Mouse (Mus musculus) MEL (cell line): ENCODE results near the gene Podxl. TPM values are rescaled to one million over a fixed set of nuclear protein-coding genes. Genes with fewer than 3 reads are reported as not detected.

Source experiments
- DNase-seq: peaks from one replicate; pipeline ENCODE4 v3.0.0; 2011; ENCODE audit warnings: low read depth, low spot score
- H3K27ac ChIP-seq: 2 replicates; pipeline ENCODE4 v1.5.1; 2012; ENCODE audit warnings: low read depth, mild to moderate bottlenecking, control low read depth, low read length, moderate library complexity; ENCODE audit not compliant: control insufficient read depth
- H3K27me3 ChIP-seq, 2 experiments: fragments of 150-350 bp in 1 of 2; sonication (generic) in 1 of 2; 2 replicates each; pipeline ENCODE4 v1.6.1; 2012; ENCODE audit warnings: low read length in 2 of 2, mild to moderate bottlenecking in 2 of 2, improper control_type of control experiment in 1 of 2, moderate library complexity in 1 of 2; ENCODE audit not compliant: insufficient read depth in 2 of 2, control insufficient read depth in 1 of 2
- H3K36me3 ChIP-seq, 2 experiments: 2 replicates each; pipeline ENCODE4 v1.6.1; 2012 to 2014; ENCODE audit warnings: low read length in 2 of 2, improper control_type of control experiment in 1 of 2, inconsistent platforms in 1 of 2, mild to moderate bottlenecking in 1 of 2; ENCODE audit not compliant: insufficient read depth in 2 of 2, control insufficient read depth in 1 of 2
- H3K4me1 ChIP-seq, 2 experiments: fragments of 150-350 bp in 1 of 2; sonication (generic) in 1 of 2; 2 replicates each; pipeline ENCODE4 v1.6.1; 2012; ENCODE audit warnings: low read length in 2 of 2, improper control_type of control experiment in 1 of 2, mild to moderate bottlenecking in 1 of 2; ENCODE audit not compliant: insufficient read depth in 2 of 2, control insufficient read depth in 1 of 2
- H3K4me3 ChIP-seq, 2 experiments: fragments of 150-350 bp in 1 of 2; sonication (generic) in 1 of 2; 2 replicates each; pipeline ENCODE4 v1.5.1; 2012; ENCODE audit warnings: low read depth in 2 of 2, low read length in 2 of 2, mild to moderate bottlenecking in 2 of 2, moderate library complexity in 2 of 2, control low read depth in 1 of 2, improper control_type of control experiment in 1 of 2; ENCODE audit not compliant: control insufficient read depth in 1 of 2, insufficient read depth in 1 of 2
- H3K79me2 ChIP-seq: 2 replicates; pipeline ENCODE4 v1.6.1; 2012; ENCODE audit warnings: mild to moderate bottlenecking, low read length, moderate library complexity; ENCODE audit not compliant: control insufficient read depth, poor library complexity, insufficient read depth
- H3K9ac ChIP-seq: 2 replicates; pipeline ENCODE4 v1.6.1; 2012; ENCODE audit warnings: low read depth, mild to moderate bottlenecking, control low read depth, low read length, moderate library complexity; ENCODE audit not compliant: control insufficient read depth, poor library complexity, severe bottlenecking
- H3K9me3 ChIP-seq: fragments of 150-350 bp; sonication (generic); replicated peaks from 2 replicates; pipeline ENCODE4 v1.6.1; 2012; ENCODE audit warnings: mild to moderate bottlenecking, low read length, improper control_type of control experiment, moderate library complexity; ENCODE audit not compliant: insufficient read depth
- CHD1 ChIP-seq: IDR thresholded peaks from 2 replicates; pipeline ENCODE4 v1.6.1; 2012; ENCODE audit warnings: low read depth, mild to moderate bottlenecking, inconsistent platforms, low read length, improper control_type of control experiment
- CTCF ChIP-seq, 3 experiments: IDR thresholded peaks in 2 of 3; conservative IDR thresholded peaks in 1 of 3; 2 replicates each; pipeline ENCODE4 v1.5.1; 2011 to 2012; ENCODE audit warnings: low read length in 3 of 3, low read depth in 2 of 3, mild to moderate bottlenecking in 2 of 3, improper control_type of control experiment in 1 of 3, inconsistent platforms in 1 of 3, mixed read lengths in 1 of 3, moderate library complexity in 1 of 3; ENCODE audit not compliant: control insufficient read depth in 1 of 3, insufficient read depth in 1 of 3, poor library complexity in 1 of 3, severe bottlenecking in 1 of 3
- EP300 ChIP-seq, 2 experiments: IDR thresholded peaks; 2 replicates each; pipeline ENCODE4 v1.6.1; 2011; ENCODE audit warnings: improper control_type of control experiment in 2 of 2, low read length in 2 of 2, low read depth in 1 of 2, mild to moderate bottlenecking in 1 of 2
- ETS1 ChIP-seq: IDR thresholded peaks from 2 replicates; pipeline ENCODE4 v1.6.1; 2012; ENCODE audit warnings: low read depth, mild to moderate bottlenecking, inconsistent platforms, low read length, improper control_type of control experiment, moderate library complexity
- GABPA ChIP-seq: IDR thresholded peaks from 2 replicates; pipeline ENCODE4 v1.6.1; 2012; ENCODE audit warnings: low read depth, mild to moderate bottlenecking, inconsistent platforms, low read length, improper control_type of control experiment, moderate library complexity
- GATA1 ChIP-seq: IDR thresholded peaks from 2 replicates; pipeline ENCODE4 v1.6.1; 2011; ENCODE audit warnings: low read depth, low read length, improper control_type of control experiment
- KAT2A ChIP-seq: conservative IDR thresholded peaks from 2 replicates; pipeline ENCODE4 v1.6.1; 2012; ENCODE audit warnings: low read depth, low read length, improper control_type of control experiment, inconsistent platforms
- MAFK ChIP-seq: IDR thresholded peaks from 2 replicates; pipeline ENCODE4 v1.6.1; 2011; ENCODE audit warnings: low read depth, mild to moderate bottlenecking, low read length, improper control_type of control experiment, borderline replicate concordance
- MAZ ChIP-seq: IDR thresholded peaks from 2 replicates; pipeline ENCODE4 v1.6.1; 2012; ENCODE audit warnings: low read depth, mild to moderate bottlenecking, inconsistent platforms, low read length, improper control_type of control experiment
- MXI1 ChIP-seq: IDR thresholded peaks from 2 replicates; pipeline ENCODE4 v1.6.1; 2011; ENCODE audit warnings: mild to moderate bottlenecking, low read depth, low read length, improper control_type of control experiment
- MYB ChIP-seq: IDR thresholded peaks from 2 replicates; pipeline ENCODE4 v1.6.1; 2011; ENCODE audit warnings: mild to moderate bottlenecking, low read depth, low read length, improper control_type of control experiment
- NELFE ChIP-seq: IDR thresholded peaks from 2 replicates; pipeline ENCODE4 v1.6.1; 2011; ENCODE audit warnings: low read depth, low read length, improper control_type of control experiment
- POLR2A ChIP-seq, 2 experiments: IDR thresholded peaks; 2 replicates each; pipeline ENCODE4 v1.6.1; 2011 to 2012; ENCODE audit warnings: low read length in 2 of 2, mild to moderate bottlenecking in 2 of 2, control low read depth in 1 of 2, improper control_type of control experiment in 1 of 2, low read depth in 1 of 2, moderate library complexity in 1 of 2; ENCODE audit not compliant: control insufficient read depth in 1 of 2, insufficient read depth in 1 of 2, poor library complexity in 1 of 2
- RCOR1 ChIP-seq: IDR thresholded peaks from 2 replicates; pipeline ENCODE4 v1.6.1; 2012; ENCODE audit warnings: low read depth, mild to moderate bottlenecking, inconsistent platforms, low read length, improper control_type of control experiment
- SIN3A ChIP-seq: IDR thresholded peaks from 2 replicates; pipeline ENCODE4 v1.6.1; 2012; ENCODE audit warnings: low read length, improper control_type of control experiment, inconsistent platforms
- TAL1 ChIP-seq: IDR thresholded peaks from 2 replicates; pipeline ENCODE4 v1.6.1; 2012; ENCODE audit warnings: mild to moderate bottlenecking, inconsistent platforms, low read length, moderate library complexity, mixed read lengths
- TCF12 ChIP-seq: IDR thresholded peaks from 2 replicates; pipeline ENCODE4 v1.6.1; 2014; ENCODE audit warnings: low read depth, mild to moderate bottlenecking, inconsistent platforms, low read length, improper control_type of control experiment, moderate library complexity
- ZC3H11A ChIP-seq: IDR thresholded peaks from 2 replicates; pipeline ENCODE4 v1.6.1; 2012; ENCODE audit warnings: low read depth, mild to moderate bottlenecking, inconsistent platforms, low read length, improper control_type of control experiment
- ZMIZ1 ChIP-seq: IDR thresholded peaks from 2 replicates; pipeline ENCODE4 v1.6.1; 2012; ENCODE audit warnings: low read depth, mild to moderate bottlenecking, inconsistent platforms, low read length, improper control_type of control experiment, moderate library complexity
- ZNF384 ChIP-seq: IDR thresholded peaks from 2 replicates; pipeline ENCODE4 v1.6.1; 2012; ENCODE audit warnings: low read depth, mild to moderate bottlenecking, inconsistent platforms, low read length, improper control_type of control experiment
- polyA plus RNA-seq, 2 experiments: library from polyadenylated mRNA; stranded (reverse) in 1 of 2; unstranded in 1 of 2; fragments of >175 nt in 1 of 2; fragments of >200 nt in 1 of 2; gene quantifications; 2 replicates each; pipeline versions ENCODE4 v1.2.1 to v1.2.4; 2012; ENCODE audit warnings: low replicate concordance in 2 of 2, low read depth in 1 of 2; ENCODE audit not compliant: insufficient read length in 2 of 2, insufficient read depth in 1 of 2, missing spikeins in 1 of 2
- total RNA-seq: library from RNA; depleted of rRNA; stranded (reverse); fragments of 300-350 nt; gene quantifications from 2 replicates; pipeline ENCODE4 v1.2.3, GENCODE M21; 2012

The Podxl gene
- total and polyA plus RNA-seq, 3 experiments: 19.1 to 40.8 TPM; not detected in 1

DNA sequence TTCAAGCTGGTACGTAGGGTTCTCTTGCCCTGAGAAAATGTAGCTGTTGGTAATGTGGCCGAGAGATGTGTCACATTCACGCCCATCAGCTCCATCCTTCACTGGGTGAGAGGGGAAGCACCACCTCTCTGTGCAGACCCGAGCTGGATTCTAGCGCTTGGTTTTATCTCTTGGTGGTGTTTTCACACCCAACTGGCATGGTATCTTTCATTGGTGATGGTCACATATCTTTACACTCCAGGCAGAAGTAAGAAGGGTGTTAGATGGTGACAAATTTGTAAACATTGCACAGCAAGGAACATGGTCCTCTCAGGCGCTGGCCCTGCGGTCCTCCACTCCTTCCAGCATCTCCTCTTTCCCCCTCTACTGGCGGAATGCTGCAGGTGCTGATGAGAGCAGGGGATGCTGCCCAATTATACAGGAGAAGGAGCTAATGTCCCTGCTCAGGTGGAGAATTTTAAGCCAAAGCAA is 44.7 kb downstream of the Podxl start (continued):
- TF ChIP-seq MAFK: no peak; the same call in 1 of the 2 replicates
- TF ChIP-seq MAZ: no peak
- TF ChIP-seq GABPA: no peak
- peak; percentile 61; the same call in 1 of the 2 replicates for TF ChIP-seq ETS1
- peak; percentile 74 to 85 for TF ChIP-seq EP300 (IDR thresholded peaks at IDR 0.05; ENCODE audit: low read depth in 1 of 2, low read length in 2 of 2)
- TF ChIP-seq ZC3H11A: peak; percentile 54; the same call in 1 of the 2 replicates

DNA sequence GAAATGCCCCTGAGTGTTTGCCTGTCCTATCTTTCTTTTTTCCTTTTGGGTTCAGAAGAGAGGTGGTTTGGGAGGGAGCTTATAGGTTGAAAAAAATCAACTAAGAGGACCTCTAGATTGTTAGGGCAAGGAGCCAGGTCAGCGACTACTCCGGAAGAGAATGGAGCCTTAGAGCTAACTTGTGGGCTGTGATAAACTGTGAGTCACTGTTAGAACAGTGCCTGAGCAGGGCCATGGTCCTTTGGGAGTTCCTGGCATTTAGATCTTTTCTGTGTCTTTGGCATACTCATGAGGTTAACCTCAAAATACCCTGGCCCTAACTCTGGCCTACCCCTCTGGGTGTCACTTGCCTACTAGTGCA is 45.5 kb downstream of the Podxl start:
- TF ChIP-seq ETS1: peak; percentile 33; the same call in 1 of the 2 replicates
- TF ChIP-seq CHD1: no peak
- TF ChIP-seq EP300 (IDR thresholded peaks at IDR 0.05; ENCODE audit: low read depth in 1 of 2, low read length in 2 of 2): peak; percentile 71; a peak in 3 of 4 replicates
- no peak for TF ChIP-seq ZC3H11A
- TF ChIP-seq MYB: no peak
- TF ChIP-seq TAL1: peak; percentile 40
- TF ChIP-seq ZNF384: peak; percentile 76
- peak; percentile 79 for TF ChIP-seq GATA1
- TF ChIP-seq CTCF (IDR thresholded peaks at IDR 0.05 in 2 of 3, conservative IDR thresholded peaks at IDR 0.05 in 1 of 3; ENCODE audit: control insufficient read depth in 1 of 3, insufficient read depth in 1 of 3, low read depth in 2 of 3, low read length in 3 of 3, poor library complexity in 1 of 3, severe bottlenecking in 1 of 3): no peak
- no peak for TF ChIP-seq ZMIZ1
- 0 out of 2 replicates have a peak, but pooled peaks have one; percentile 9 for TF ChIP-seq RCOR1
- peak; percentile 61; the same call in 1 of the 2 replicates for TF ChIP-seq TCF12
- TF ChIP-seq, all 39 proteins: peak for 7
- Histone ChIP-seq H3K9me3 (no peaks in the 10 kb centered on the region), H3K4me3 (peak overlapping the region in 1 of 2 experiments; percentile 14; a peak in 2 of 4 replicates), H3K9ac (peak overlapping the region; percentile 61), H3K79me2 (no peaks in the 10 kb centered on the region), H3K27me3 (no peaks in the 10 kb centered on the region), H3K4me1 (peaks cover 8 to 32% of the 10 kb centered on the region in 2 experiments), H3K36me3 (peaks cover 0 to 23% of the 10 kb centered on the region in 2 experiments; a peak in 2 of 4 replicates), H3K27ac (peak overlapping the region; percentile 96)
- DNase-seq: peak; percentile 91

DNA sequence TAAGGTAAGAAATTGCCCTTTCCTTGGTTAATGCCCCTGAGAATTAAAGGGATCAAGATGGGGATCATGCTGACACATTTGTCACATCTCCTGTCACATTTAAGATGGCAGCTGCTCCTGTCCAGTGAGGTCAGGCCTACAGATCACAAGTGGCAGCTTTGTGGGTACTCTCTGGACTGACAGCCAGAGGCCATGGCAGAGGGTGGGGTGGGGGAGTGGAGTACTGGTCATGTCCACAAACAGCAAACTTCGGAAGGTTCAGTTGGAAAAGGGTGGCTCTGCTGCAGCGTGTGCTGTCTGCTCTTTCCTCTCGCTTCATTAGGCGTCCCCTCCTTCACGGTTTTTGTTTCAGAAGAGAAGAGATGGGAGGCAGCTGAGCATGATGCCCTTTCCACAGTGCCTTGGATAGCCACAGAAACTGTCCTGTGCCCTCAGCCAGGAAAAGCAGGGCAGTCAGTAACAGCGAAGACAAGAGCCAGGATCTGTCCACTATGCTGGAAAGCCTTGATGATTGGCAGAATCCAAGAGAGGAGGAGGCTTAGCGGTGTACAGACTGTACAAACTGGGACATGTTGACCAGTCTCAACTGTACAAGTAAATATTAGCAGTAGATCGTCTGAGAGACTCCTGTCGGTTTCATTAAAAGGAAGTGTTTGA is 46.0 kb downstream of the Podxl start:
- no peaks in the 10 kb centered on the region for H3K9me3 ChIP-seq
- peak overlapping the region; percentile 13 to 38 for H3K4me3 ChIP-seq

More for the DNA sequence above, 46.0 kb downstream of the Podxl start:
- peak overlapping the region; percentile 96 for H3K27ac ChIP-seq
- H3K4me1 ChIP-seq: peaks cover 8 to 32% of the 10 kb centered on the region in 2 experiments
- peak; percentile 49 for DNase-seq
- peak overlapping the region; percentile 61 for H3K9ac ChIP-seq
- H3K79me2 ChIP-seq: no peaks in the 10 kb centered on the region
- TF ChIP-seq MXI1 (0 out of 2 replicates have a peak, but pooled peaks have one; percentile 39), ETS1 (no peak), KAT2A (no peak), NELFE (no peak), POLR2A (IDR thresholded peaks at IDR 0.05; ENCODE audit: control insufficient read depth in 1 of 2, insufficient read depth in 1 of 2, low read depth in 1 of 2, low read length in 2 of 2, poor library complexity in 1 of 2) (0 out of 4 replicates have a peak, but pooled peaks of 1 of the 2 experiments have one; percentile 7), SIN3A (peak; percentile 44)
- TF ChIP-seq, all 39 proteins: peak for 3
- Histone ChIP-seq H3K27me3 (no peaks in the 10 kb centered on the region), H3K36me3 (peaks cover 0 to 26% of the 10 kb centered on the region in 2 experiments; a peak in 2 of 4 replicates)
